Mouse (Mus musculus) kidney, adult 2 months (tissue): ENCODE measurements at regions not wholly inside any gene's neighbourhood (a gene's known extent, or its start where the extent isn't known, plus 50 kb on each side); places are given as distances from the start of the nearest gene placed in this dataset.

ENCODE experiments used
- CTCF ChIP-seq: fragments of 200-500 bp; conservative IDR thresholded peaks from 2 replicates; pipeline ENCODE4 v1.5.1; 2011; ENCODE audit warnings: low read depth, mild to moderate bottlenecking, control low read depth, low read length, moderate library complexity, mixed read lengths; ENCODE audit not compliant: insufficient read depth, insufficient read length
- POLR2A ChIP-seq: fragments of 200-500 bp; IDR thresholded peaks from one replicate; pipeline ENCODE4 v1.6.1; 2011; ENCODE audit warnings: low read depth, low read length, control low read depth

DNA sequence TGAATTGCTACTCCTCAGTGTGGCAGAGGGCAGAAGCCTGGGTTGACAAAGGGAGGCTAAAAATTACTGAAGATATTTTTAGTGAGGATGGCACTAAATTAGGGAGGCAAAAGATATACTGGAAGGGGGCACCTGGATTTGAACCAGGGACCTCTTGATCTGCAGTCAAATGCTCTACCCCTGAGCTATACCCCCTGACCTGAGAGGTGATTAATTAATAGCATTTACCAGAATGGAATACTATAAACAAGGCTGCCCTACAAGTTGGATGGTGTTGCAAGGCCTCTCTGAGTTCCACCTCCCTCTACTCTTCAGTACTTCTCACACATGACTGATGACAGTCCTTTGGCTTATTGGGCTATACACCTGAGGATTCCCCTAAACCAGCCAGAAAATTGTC, 136.6 kb upstream of the Zfp746 start:
- TF ChIP-seq CTCF (no peak), POLR2A (no peak)
